Mouse (Mus musculus): ENCODE data around the gene Olfr750. TPM values are rescaled to one million over a fixed set of nuclear protein-coding genes. Genes with fewer than 3 reads are reported as not detected.

Olfr750 gene
- polyA plus RNA-seq, 1 experiment: not detected

- H3K27ac ChIP-seq (ENCODE audit: insufficient read depth, low read depth, low read length): no peak overlapping the region
- 27% methylated on average over 9 of the region's 9 CpGs for WGBS
- H3K36me3 ChIP-seq (ENCODE audit: control insufficient read depth, insufficient read depth, low read length): no peaks in the 10 kb centered on the region
- no peaks in the 10 kb centered on the region for H3K4me1 ChIP-seq (ENCODE audit: control insufficient read depth, insufficient read depth, insufficient read length, low read length)
- no peaks in the 10 kb centered on the region for H3K27me3 ChIP-seq (ENCODE audit: control insufficient read depth, insufficient read depth, low read length)
- no peak for TF ChIP-seq POLR2A (IDR thresholded peaks at IDR 0.05; ENCODE audit: low read depth, low read length)
- TF ChIP-seq CTCF (IDR thresholded peaks at IDR 0.05; ENCODE audit: extremely low read depth, insufficient read length, insufficient replicate concordance, low read depth, low read length): no peak
- H3K4me3 ChIP-seq (ENCODE audit: low read depth, low read length): no peak overlapping the region
Measured at GRCm38 (mm10) chr14:51087762-51088161, 13.5 kb upstream of the Olfr750 start.

GRCm38 (mm10) chr14:51085911-51086310 lies 11.7 kb upstream of the Olfr750 start:
- TF ChIP-seq CTCF (IDR thresholded peaks at IDR 0.05; ENCODE audit: extremely low read depth, insufficient read length, insufficient replicate concordance, low read depth, low read length): no peak
- TF ChIP-seq POLR2A (IDR thresholded peaks at IDR 0.05; ENCODE audit: low read depth, low read length): no peak
- H3K4me1 ChIP-seq (ENCODE audit: control insufficient read depth, insufficient read depth, insufficient read length, low read length): peaks cover 3% of the 10 kb centered on the region; the same call in 1 of the 2 replicates
- H3K27me3 ChIP-seq (ENCODE audit: control insufficient read depth, insufficient read depth, low read length): no peaks in the 10 kb centered on the region
- WGBS: 71% methylated on average over 4 of the region's 4 CpGs
- no peak overlapping the region for H3K4me3 ChIP-seq (ENCODE audit: low read depth, low read length)
- H3K36me3 ChIP-seq (ENCODE audit: control insufficient read depth, insufficient read depth, low read length): no peaks in the 10 kb centered on the region
- no peak overlapping the region for H3K27ac ChIP-seq (ENCODE audit: insufficient read depth, low read depth, low read length)

GRCm38 (mm10) chr14:51085086-51085485 lies 10.9 kb upstream of the Olfr750 start:
- no peaks in the 10 kb centered on the region for H3K27me3 ChIP-seq (ENCODE audit: control insufficient read depth, insufficient read depth, low read length)
- no peak for TF ChIP-seq CTCF (IDR thresholded peaks at IDR 0.05; ENCODE audit: extremely low read depth, insufficient read length, insufficient replicate concordance, low read depth, low read length)
- TF ChIP-seq POLR2A (IDR thresholded peaks at IDR 0.05; ENCODE audit: low read depth, low read length): no peak
- 74% methylated on average over 2 of the region's 2 CpGs for WGBS
- H3K4me1 ChIP-seq (ENCODE audit: control insufficient read depth, insufficient read depth, insufficient read length, low read length): peaks cover 3% of the 10 kb centered on the region; the same call in 1 of the 2 replicates
- H3K36me3 ChIP-seq (ENCODE audit: control insufficient read depth, insufficient read depth, low read length): no peaks in the 10 kb centered on the region
- H3K4me3 ChIP-seq (ENCODE audit: low read depth, low read length): no peak overlapping the region
- no peak overlapping the region for H3K27ac ChIP-seq (ENCODE audit: insufficient read depth, low read depth, low read length)

- Histone ChIP-seq H3K27ac (ENCODE audit: insufficient read depth, low read depth, low read length) (no peak overlapping the region), H3K27me3 (ENCODE audit: control insufficient read depth, insufficient read depth, low read length) (no peaks in the 10 kb centered on the region), H3K4me1 (ENCODE audit: control insufficient read depth, insufficient read depth, insufficient read length, low read length) (peaks cover 3% of the 10 kb centered on the region; the same call in 1 of the 2 replicates), H3K36me3 (ENCODE audit: control insufficient read depth, insufficient read depth, low read length) (no peaks in the 10 kb centered on the region), H3K4me3 (ENCODE audit: low read depth, low read length) (no peak overlapping the region; the same call in 1 of the 2 replicates)
- TF ChIP-seq POLR2A (IDR thresholded peaks at IDR 0.05; ENCODE audit: low read depth, low read length): no peak
- no peak for TF ChIP-seq CTCF (IDR thresholded peaks at IDR 0.05; ENCODE audit: extremely low read depth, insufficient read length, insufficient replicate concordance, low read depth, low read length)
- 22% methylated on average over 7 of the region's 7 CpGs for WGBS
Measured at GRCm38 (mm10) chr14:51083805-51084204, 9.6 kb upstream of the Olfr750 start.

- H3K27me3 ChIP-seq (ENCODE audit: control insufficient read depth, insufficient read depth, low read length): no peaks in the 10 kb centered on the region
- TF ChIP-seq CTCF (IDR thresholded peaks at IDR 0.05; ENCODE audit: extremely low read depth, insufficient read length, insufficient replicate concordance, low read depth, low read length) (no peak), POLR2A (IDR thresholded peaks at IDR 0.05; ENCODE audit: low read depth, low read length) (no peak; the same call in 1 of the 2 replicates)
- no peaks in the 10 kb centered on the region for H3K36me3 ChIP-seq (ENCODE audit: control insufficient read depth, insufficient read depth, low read length)
- peak overlapping the region; percentile 64 for H3K4me3 ChIP-seq (ENCODE audit: low read depth, low read length)
- peak overlapping the region; percentile 5 for H3K27ac ChIP-seq (ENCODE audit: insufficient read depth, low read depth, low read length)
- 6% methylated on average over 40 of the region's 40 CpGs for WGBS
- H3K4me1 ChIP-seq (ENCODE audit: control insufficient read depth, insufficient read depth, insufficient read length, low read length): peaks cover 3% of the 10 kb centered on the region; the same call in 1 of the 2 replicates
Measured at GRCm38 (mm10) chr14:51082599-51083581, 8.7 kb upstream of the Olfr750 start.

- peaks cover 3% of the 10 kb centered on the region; the same call in 1 of the 2 replicates for H3K4me1 ChIP-seq (ENCODE audit: control insufficient read depth, insufficient read depth, insufficient read length, low read length)
- WGBS: 21% methylated on average over 2 of the region's 2 CpGs
- H3K27me3 ChIP-seq (ENCODE audit: control insufficient read depth, insufficient read depth, low read length): no peaks in the 10 kb centered on the region
- 0 out of 2 replicates have a peak overlapping the region, but pooled peaks have one; percentile 32 for H3K27ac ChIP-seq (ENCODE audit: insufficient read depth, low read depth, low read length)
- no peak overlapping the region for H3K4me3 ChIP-seq (ENCODE audit: low read depth, low read length)
- no peaks in the 10 kb centered on the region for H3K36me3 ChIP-seq (ENCODE audit: control insufficient read depth, insufficient read depth, low read length)
- no peak for TF ChIP-seq CTCF (IDR thresholded peaks at IDR 0.05; ENCODE audit: extremely low read depth, insufficient read length, insufficient replicate concordance, low read depth, low read length)
- TF ChIP-seq POLR2A (IDR thresholded peaks at IDR 0.05; ENCODE audit: low read depth, low read length): no peak
Measured at GRCm38 (mm10) chr14:51081035-51081434, 6.8 kb upstream of the Olfr750 start.

- peaks cover 3% of the 10 kb centered on the region; the same call in 1 of the 2 replicates for H3K4me1 ChIP-seq (ENCODE audit: control insufficient read depth, insufficient read depth, insufficient read length, low read length)
- TF ChIP-seq POLR2A (IDR thresholded peaks at IDR 0.05; ENCODE audit: low read depth, low read length): no peak
- TF ChIP-seq CTCF (IDR thresholded peaks at IDR 0.05; ENCODE audit: extremely low read depth, insufficient read length, insufficient replicate concordance, low read depth, low read length): no peak
- H3K27me3 ChIP-seq (ENCODE audit: control insufficient read depth, insufficient read depth, low read length): no peaks in the 10 kb centered on the region
- 98% methylated on average over 1 of the region's 1 CpGs for WGBS
- H3K36me3 ChIP-seq (ENCODE audit: control insufficient read depth, insufficient read depth, low read length): no peaks in the 10 kb centered on the region
- no peak overlapping the region for H3K4me3 ChIP-seq (ENCODE audit: low read depth, low read length)
- H3K27ac ChIP-seq (ENCODE audit: insufficient read depth, low read depth, low read length): no peak overlapping the region
Measured at GRCm38 (mm10) chr14:51079180-51079579, 4.9 kb upstream of the Olfr750 start.

Measured in small intestine, adult 2 months (tissue).